Mouse (Mus musculus) MEL (cell line): ENCODE data around the gene Gm43738. TPM values are rescaled to one million over a fixed set of nuclear protein-coding genes. Genes with fewer than 3 reads are reported as not detected.

ENCODE experiments used
- DNase-seq: peaks from one replicate; pipeline ENCODE4 v3.0.0; 2011; ENCODE audit warnings: low read depth, low spot score
- H3K27ac ChIP-seq: 2 replicates; pipeline ENCODE4 v1.5.1; 2012; ENCODE audit warnings: low read depth, mild to moderate bottlenecking, control low read depth, low read length, moderate library complexity; ENCODE audit not compliant: control insufficient read depth
- H3K27me3 ChIP-seq, 2 experiments: fragments of 150-350 bp in 1 of 2; sonication (generic) in 1 of 2; 2 replicates each; pipeline ENCODE4 v1.6.1; 2012; ENCODE audit warnings: low read length in 2 of 2, mild to moderate bottlenecking in 2 of 2, improper control_type of control experiment in 1 of 2, moderate library complexity in 1 of 2; ENCODE audit not compliant: insufficient read depth in 2 of 2, control insufficient read depth in 1 of 2
- H3K36me3 ChIP-seq, 2 experiments: 2 replicates each; pipeline ENCODE4 v1.6.1; 2012 to 2014; ENCODE audit warnings: low read length in 2 of 2, improper control_type of control experiment in 1 of 2, inconsistent platforms in 1 of 2, mild to moderate bottlenecking in 1 of 2; ENCODE audit not compliant: insufficient read depth in 2 of 2, control insufficient read depth in 1 of 2
- H3K4me1 ChIP-seq, 2 experiments: fragments of 150-350 bp in 1 of 2; sonication (generic) in 1 of 2; 2 replicates each; pipeline ENCODE4 v1.6.1; 2012; ENCODE audit warnings: low read length in 2 of 2, improper control_type of control experiment in 1 of 2, mild to moderate bottlenecking in 1 of 2; ENCODE audit not compliant: insufficient read depth in 2 of 2, control insufficient read depth in 1 of 2
- H3K4me3 ChIP-seq, 2 experiments: fragments of 150-350 bp in 1 of 2; sonication (generic) in 1 of 2; 2 replicates each; pipeline ENCODE4 v1.5.1; 2012; ENCODE audit warnings: low read depth in 2 of 2, low read length in 2 of 2, mild to moderate bottlenecking in 2 of 2, moderate library complexity in 2 of 2, control low read depth in 1 of 2, improper control_type of control experiment in 1 of 2; ENCODE audit not compliant: control insufficient read depth in 1 of 2, insufficient read depth in 1 of 2
- H3K79me2 ChIP-seq: 2 replicates; pipeline ENCODE4 v1.6.1; 2012; ENCODE audit warnings: mild to moderate bottlenecking, low read length, moderate library complexity; ENCODE audit not compliant: control insufficient read depth, poor library complexity, insufficient read depth
- H3K9ac ChIP-seq: 2 replicates; pipeline ENCODE4 v1.6.1; 2012; ENCODE audit warnings: low read depth, mild to moderate bottlenecking, control low read depth, low read length, moderate library complexity; ENCODE audit not compliant: control insufficient read depth, poor library complexity, severe bottlenecking
- H3K9me3 ChIP-seq: fragments of 150-350 bp; sonication (generic); replicated peaks from 2 replicates; pipeline ENCODE4 v1.6.1; 2012; ENCODE audit warnings: mild to moderate bottlenecking, low read length, improper control_type of control experiment, moderate library complexity; ENCODE audit not compliant: insufficient read depth
- CHD2 ChIP-seq: IDR thresholded peaks from 2 replicates; pipeline ENCODE4 v1.6.1; 2011; ENCODE audit warnings: low read length, improper control_type of control experiment
- E2F4 ChIP-seq: IDR thresholded peaks from 2 replicates; pipeline ENCODE4 v1.6.1; 2011; ENCODE audit warnings: low read depth, low read length, improper control_type of control experiment, borderline replicate concordance
- GABPA ChIP-seq: IDR thresholded peaks from 2 replicates; pipeline ENCODE4 v1.6.1; 2012; ENCODE audit warnings: low read depth, mild to moderate bottlenecking, inconsistent platforms, low read length, improper control_type of control experiment, moderate library complexity
- GATA1 ChIP-seq: IDR thresholded peaks from 2 replicates; pipeline ENCODE4 v1.6.1; 2011; ENCODE audit warnings: low read depth, low read length, improper control_type of control experiment
- JUND ChIP-seq: IDR thresholded peaks from 2 replicates; pipeline ENCODE4 v1.6.1; 2011; ENCODE audit warnings: low read depth, mild to moderate bottlenecking, improper control_type of control experiment, low read length
- KAT2A ChIP-seq: conservative IDR thresholded peaks from 2 replicates; pipeline ENCODE4 v1.6.1; 2012; ENCODE audit warnings: low read depth, low read length, improper control_type of control experiment, inconsistent platforms
- MAFK ChIP-seq: IDR thresholded peaks from 2 replicates; pipeline ENCODE4 v1.6.1; 2011; ENCODE audit warnings: low read depth, mild to moderate bottlenecking, low read length, improper control_type of control experiment, borderline replicate concordance
- MEF2A ChIP-seq: IDR thresholded peaks from 2 replicates; pipeline ENCODE4 v1.6.1; 2014; ENCODE audit warnings: low read depth, mild to moderate bottlenecking, inconsistent platforms, low read length, improper control_type of control experiment; ENCODE audit not compliant: poor library complexity, insufficient replicate concordance, severe bottlenecking; ENCODE audit errors: extremely low read depth
- MYB ChIP-seq: IDR thresholded peaks from 2 replicates; pipeline ENCODE4 v1.6.1; 2011; ENCODE audit warnings: mild to moderate bottlenecking, low read depth, low read length, improper control_type of control experiment
- NELFE ChIP-seq: IDR thresholded peaks from 2 replicates; pipeline ENCODE4 v1.6.1; 2011; ENCODE audit warnings: low read depth, low read length, improper control_type of control experiment
- NRF1 ChIP-seq: IDR thresholded peaks from 2 replicates; pipeline ENCODE4 v1.6.1; 2014; ENCODE audit warnings: low read depth, mild to moderate bottlenecking, inconsistent platforms, low read length, improper control_type of control experiment, moderate library complexity; ENCODE audit not compliant: poor library complexity, insufficient read depth, severe bottlenecking
- POLR2A ChIP-seq, 2 experiments: IDR thresholded peaks; 2 replicates each; pipeline ENCODE4 v1.6.1; 2011 to 2012; ENCODE audit warnings: low read length in 2 of 2, mild to moderate bottlenecking in 2 of 2, control low read depth in 1 of 2, improper control_type of control experiment in 1 of 2, low read depth in 1 of 2, moderate library complexity in 1 of 2; ENCODE audit not compliant: control insufficient read depth in 1 of 2, insufficient read depth in 1 of 2, poor library complexity in 1 of 2
- RCOR1 ChIP-seq: IDR thresholded peaks from 2 replicates; pipeline ENCODE4 v1.6.1; 2012; ENCODE audit warnings: low read depth, mild to moderate bottlenecking, inconsistent platforms, low read length, improper control_type of control experiment
- TBP ChIP-seq: IDR thresholded peaks from 2 replicates; pipeline ENCODE4 v1.8.0; 2011; ENCODE audit warnings: low read depth, low read length, improper control_type of control experiment
- ZKSCAN1 ChIP-seq: IDR thresholded peaks from 2 replicates; pipeline ENCODE4 v1.6.1; 2012; ENCODE audit warnings: low read depth, mild to moderate bottlenecking, inconsistent platforms, low read length, improper control_type of control experiment, moderate library complexity
- ZMIZ1 ChIP-seq: IDR thresholded peaks from 2 replicates; pipeline ENCODE4 v1.6.1; 2012; ENCODE audit warnings: low read depth, mild to moderate bottlenecking, inconsistent platforms, low read length, improper control_type of control experiment, moderate library complexity
- ZNF384 ChIP-seq: IDR thresholded peaks from 2 replicates; pipeline ENCODE4 v1.6.1; 2012; ENCODE audit warnings: low read depth, mild to moderate bottlenecking, inconsistent platforms, low read length, improper control_type of control experiment
- polyA plus RNA-seq, 2 experiments: library from polyadenylated mRNA; stranded (reverse) in 1 of 2; unstranded in 1 of 2; fragments of >175 nt in 1 of 2; fragments of >200 nt in 1 of 2; gene quantifications; 2 replicates each; pipeline versions ENCODE4 v1.2.1 to v1.2.4; 2012; ENCODE audit warnings: low replicate concordance in 2 of 2, low read depth in 1 of 2; ENCODE audit not compliant: insufficient read length in 2 of 2, insufficient read depth in 1 of 2, missing spikeins in 1 of 2
- total RNA-seq: library from RNA; depleted of rRNA; stranded (reverse); fragments of 300-350 nt; gene quantifications from 2 replicates; pipeline ENCODE4 v1.2.3, GENCODE M21; 2012

Gene Gm43738
- total and polyA plus RNA-seq, 3 experiments, result not detected

DNA sequence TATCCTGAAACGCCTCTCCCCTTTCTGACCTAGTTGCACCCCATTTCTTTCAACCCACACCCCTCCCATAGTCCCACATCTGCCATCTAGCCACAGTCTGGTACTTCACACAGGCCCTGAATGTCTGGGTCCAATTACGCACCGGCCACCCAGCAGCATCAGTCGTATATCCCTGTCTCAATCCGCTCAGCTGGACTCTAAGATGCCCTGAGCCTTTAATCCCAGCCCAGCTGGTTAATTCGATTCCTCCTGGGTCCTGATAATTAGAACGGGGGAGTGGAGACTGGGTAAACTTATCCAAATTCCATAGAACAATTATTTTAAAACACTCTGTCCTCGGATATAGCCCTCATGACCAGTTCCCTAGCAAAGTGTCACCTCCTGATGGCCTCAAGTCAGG lies 44.7 kb upstream of the Gm43738 start:
- Histone ChIP-seq H3K79me2 (no peaks in the 10 kb centered on the region), H3K27me3 (no peaks in the 10 kb centered on the region), H3K27ac (no peak overlapping the region), H3K4me1 (no peaks in the 10 kb centered on the region), H3K9ac (no peak overlapping the region), H3K36me3 (peaks cover 0 to 4% of the 10 kb centered on the region in 2 experiments; a peak in 1 of 4 replicates), H3K9me3 (no peaks in the 10 kb centered on the region), H3K4me3 (no peak overlapping the region)
- DNase-seq, result no peak
- TF ChIP-seq POLR2A (IDR thresholded peaks at IDR 0.05; ENCODE audit: control insufficient read depth in 1 of 2, insufficient read depth in 1 of 2, low read depth in 1 of 2, low read length in 2 of 2, poor library complexity in 1 of 2) (no peak), KAT2A (no peak), ZMIZ1 (no peak), MYB (no peak), RCOR1 (no peak), E2F4 (no peak), MEF2A (no peak), CHD2 (no peak), ZKSCAN1 (no peak), GABPA (no peak), JUND (no peak), NRF1 (no peak), GATA1 (no peak), MAFK (no peak)

DNA sequence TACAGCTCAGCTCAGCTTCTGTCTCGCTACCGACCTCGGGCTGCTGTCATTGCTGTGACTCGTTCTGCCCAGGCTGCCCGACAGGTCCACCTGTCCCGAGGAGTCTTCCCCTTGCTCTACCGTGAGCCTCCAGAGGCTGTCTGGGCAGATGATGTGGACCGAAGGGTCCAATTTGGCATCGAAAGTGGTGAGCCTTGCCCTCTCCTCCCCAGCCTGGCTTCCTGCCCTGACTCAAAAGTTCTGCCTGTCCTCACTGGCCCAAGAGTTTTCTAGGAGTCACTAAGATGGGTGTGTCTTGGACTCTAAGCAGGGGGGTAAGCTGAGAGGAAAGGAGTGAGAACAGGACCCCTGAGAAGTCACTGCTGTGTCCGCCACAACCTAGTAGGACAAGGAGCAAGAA lies 43.9 kb upstream of the Gm43738 start:
- H3K4me1 ChIP-seq, result no peaks in the 10 kb centered on the region
- no peak overlapping the region for H3K9ac ChIP-seq
- DNase-seq, result no peak
- H3K27ac ChIP-seq, result no peak overlapping the region
- H3K4me3 ChIP-seq, result no peak overlapping the region
- no peaks in the 10 kb centered on the region for H3K79me2 ChIP-seq
- TF ChIP-seq CHD2 (no peak), TBP (no peak), NELFE (no peak), E2F4 (no peak), ZNF384 (no peak)
- no peaks in the 10 kb centered on the region for H3K9me3 ChIP-seq
- H3K36me3 ChIP-seq, result peaks cover 0 to 4% of the 10 kb centered on the region in 2 experiments; a peak in 1 of 4 replicates
- H3K27me3 ChIP-seq, result no peaks in the 10 kb centered on the region
